Mouse (Mus musculus): Measurements from ENCODE around the gene Trappc6a. TPM values are rescaled to one million over a fixed set of nuclear protein-coding genes. Genes with fewer than 3 reads are reported as not detected.
"Not testable (repeated sequence)": the region's sequence is repeated elsewhere in the genome, so short reads cannot be mapped to it uniquely, and the experiment has no call there.

Trappc6a gene
- polyA plus RNA-seq, 1 experiment from 2014 or later: 71.4 TPM

DNA sequence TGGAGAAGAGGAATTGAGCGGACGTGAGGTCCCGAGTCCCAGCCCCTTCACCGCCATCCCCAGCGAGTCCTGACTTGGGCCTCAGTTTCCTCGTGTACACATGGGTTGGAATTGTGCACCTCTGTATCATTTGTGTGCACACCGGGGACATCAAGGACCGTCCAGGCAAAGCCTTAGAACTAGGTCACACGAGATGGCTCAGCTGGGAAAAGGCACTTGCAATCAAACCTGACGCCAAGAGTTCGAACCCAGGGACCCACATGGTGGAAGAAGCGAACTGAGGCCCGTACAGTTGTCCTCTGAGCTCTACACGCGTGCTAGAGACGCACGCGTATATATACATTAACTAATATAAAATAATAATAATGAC, 598 bp upstream of the Trappc6a start:
- peak overlapping the region; percentile 83; the same call in 1 of the 2 replicates for H3K27ac ChIP-seq (replicated peaks)
- peak overlapping the region; percentile 79 for H3K4me3 ChIP-seq
- peak overlapping the region; percentile 88 for H3K4me2 ChIP-seq
- WGBS: 5% methylated on average over 18 of the region's 18 CpGs
- H3K4me1 ChIP-seq: peaks cover 26% of the 10 kb centered on the region
- H3K9ac ChIP-seq: peak overlapping the region; percentile 90
- H3K9me3 ChIP-seq: no peaks in the 10 kb centered on the region
- ATAC-seq (ENCODE audit: extremely low read depth, insufficient number of reproducible peaks, low FRiP score, low TSS enrichment): no peak
- H3K36me3 ChIP-seq: no peaks in the 10 kb centered on the region
- no peaks in the 10 kb centered on the region for H3K27me3 ChIP-seq (replicated peaks)

DNA sequence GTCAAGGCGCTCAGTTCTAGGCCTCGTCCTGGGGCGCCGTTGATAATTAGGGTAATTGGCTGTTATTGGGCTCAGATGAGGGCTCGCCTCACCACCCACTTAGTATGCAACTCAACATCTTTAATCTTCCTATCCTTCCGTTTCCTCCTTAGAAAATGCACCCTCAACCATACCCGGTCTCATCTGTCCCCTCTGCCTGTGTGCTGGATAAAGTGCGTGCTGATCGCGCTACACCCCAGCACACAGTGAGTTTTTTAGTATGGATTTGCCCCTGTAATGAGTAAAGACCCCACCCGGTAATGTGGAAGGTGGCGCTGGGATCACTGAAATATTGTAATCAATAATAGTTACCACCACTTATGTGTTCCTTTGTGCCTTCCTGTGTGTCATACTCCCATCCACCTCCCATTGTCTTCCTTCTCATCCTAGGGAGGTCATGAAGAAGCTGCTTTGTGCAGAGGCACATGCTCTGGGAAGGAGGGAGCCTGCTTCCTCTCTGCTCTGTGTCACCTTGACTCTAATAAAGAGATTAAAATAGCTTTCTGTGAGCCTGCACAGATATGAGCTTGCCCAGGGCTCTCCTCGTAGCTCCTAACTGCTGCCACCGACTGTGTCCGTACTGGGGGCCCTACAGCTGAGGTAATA, 851 bp downstream of the Trappc6a start:
- H3K9me3 ChIP-seq: no peaks in the 10 kb centered on the region
- peak overlapping the region; percentile 83 for H3K27ac ChIP-seq (replicated peaks)
- ATAC-seq (ENCODE audit: extremely low read depth, insufficient number of reproducible peaks, low FRiP score, low TSS enrichment): no peak
- peaks cover 26% of the 10 kb centered on the region for H3K4me1 ChIP-seq
- peak overlapping the region; percentile 88 for H3K4me2 ChIP-seq
- H3K36me3 ChIP-seq: no peaks in the 10 kb centered on the region
- peak overlapping the region; percentile 79 for H3K4me3 ChIP-seq
- no peaks in the 10 kb centered on the region for H3K27me3 ChIP-seq (replicated peaks)
- 3% methylated on average over 15 of the region's 15 CpGs for WGBS
- H3K9ac ChIP-seq: peak overlapping the region; percentile 90

DNA sequence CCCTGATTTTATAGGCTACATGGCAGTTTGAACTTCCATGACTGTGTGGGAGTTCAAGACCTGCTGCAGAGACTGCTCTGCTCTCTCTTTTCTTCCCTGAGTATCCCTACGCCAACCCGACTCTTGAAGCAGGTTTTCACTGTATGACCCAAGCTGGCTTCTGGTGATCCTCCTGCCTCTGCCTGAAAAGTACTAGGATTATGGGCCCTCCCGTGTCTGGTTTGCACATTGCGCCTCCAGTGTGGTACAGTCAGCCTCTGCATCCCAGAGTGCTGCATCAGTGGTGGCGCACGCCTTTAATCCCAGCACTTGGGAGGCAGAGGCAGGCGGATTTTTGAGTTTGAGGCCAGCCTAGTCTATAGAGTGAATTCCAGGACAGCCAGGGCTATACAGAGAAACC, 1.6 kb downstream of the Trappc6a start:
- ATAC-seq (ENCODE audit: extremely low read depth, insufficient number of reproducible peaks, low FRiP score, low TSS enrichment): no peak
- peak overlapping the region; percentile 83 for H3K27ac ChIP-seq (replicated peaks)
- H3K9ac ChIP-seq: peak overlapping the region; percentile 90; the same call in 1 of the 2 replicates
- H3K4me2 ChIP-seq: peak overlapping the region; percentile 88
- 90% methylated on average over 7 of the region's 7 CpGs for WGBS
- no peaks in the 10 kb centered on the region for H3K9me3 ChIP-seq
- H3K36me3 ChIP-seq: no peaks in the 10 kb centered on the region
- peaks cover 26% of the 10 kb centered on the region for H3K4me1 ChIP-seq
- peak overlapping the region; percentile 79 for H3K4me3 ChIP-seq
- H3K27me3 ChIP-seq (replicated peaks): no peaks in the 10 kb centered on the region

DNA sequence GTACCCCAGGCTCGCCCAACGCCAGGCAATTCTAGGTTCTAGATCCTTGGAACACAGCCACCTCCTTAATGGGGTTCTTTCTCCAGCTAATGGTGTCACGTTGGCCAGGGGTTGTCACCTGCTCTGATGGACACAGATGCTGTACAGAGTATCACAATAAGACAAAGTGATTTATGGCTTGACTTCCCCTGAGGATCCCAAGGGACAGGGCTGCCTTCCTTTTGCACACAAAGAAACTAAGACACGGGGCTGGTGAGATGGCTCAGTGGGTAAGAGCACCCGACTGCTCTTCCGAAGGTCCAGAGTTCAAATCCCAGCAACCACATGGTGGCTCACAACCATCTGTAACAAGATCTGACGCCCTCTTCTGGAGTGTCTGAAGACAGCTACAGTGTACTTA, 3.7 kb downstream of the Trappc6a start:
- peaks cover 15% of the 10 kb centered on the region for H3K27me3 ChIP-seq (replicated peaks)
- ATAC-seq (ENCODE audit: extremely low read depth, insufficient number of reproducible peaks, low FRiP score, low TSS enrichment); H3K36me3 ChIP-seq; H3K4me3 ChIP-seq; H3K4me2 ChIP-seq; H3K9ac ChIP-seq; H3K27ac ChIP-seq (replicated peaks); H3K9me3 ChIP-seq: not testable (repeated sequence)
- H3K4me1 ChIP-seq: peaks cover 19% of the 10 kb centered on the region
- WGBS: 74% methylated on average over 7 of the region's 7 CpGs

DNA sequence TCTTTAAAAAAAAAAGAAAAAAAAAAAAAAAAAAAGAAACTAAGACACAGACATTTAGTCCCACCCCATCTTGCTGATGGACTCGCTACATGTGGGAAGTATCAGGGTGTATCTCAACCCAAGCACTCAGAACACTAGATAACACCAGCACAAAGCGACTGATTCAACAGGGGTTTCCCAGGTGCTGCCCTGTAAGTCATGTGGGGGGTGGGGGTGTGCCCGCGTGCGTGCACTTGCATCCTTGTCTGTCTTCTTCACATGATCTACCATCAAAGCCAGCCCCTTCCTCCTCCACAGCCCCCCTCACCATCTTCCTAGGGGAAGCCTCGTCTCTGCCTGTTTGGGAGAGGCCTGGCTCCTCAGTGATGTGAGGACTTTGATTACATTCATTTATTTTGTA, 4.2 kb downstream of the Trappc6a start:
- 64% methylated on average over 6 of the region's 6 CpGs for WGBS
- Histone ChIP-seq H3K9me3 (no peaks in the 10 kb centered on the region), H3K4me2 (no peak overlapping the region), H3K4me1 (peaks cover 15% of the 10 kb centered on the region), H3K4me3 (no peak overlapping the region), H3K27me3 (replicated peaks) (peaks cover 19% of the 10 kb centered on the region), H3K9ac (no peak overlapping the region), H3K27ac (replicated peaks) (no peak overlapping the region), H3K36me3 (no peaks in the 10 kb centered on the region)
- no peak for ATAC-seq (ENCODE audit: extremely low read depth, insufficient number of reproducible peaks, low FRiP score, low TSS enrichment)

DNA sequence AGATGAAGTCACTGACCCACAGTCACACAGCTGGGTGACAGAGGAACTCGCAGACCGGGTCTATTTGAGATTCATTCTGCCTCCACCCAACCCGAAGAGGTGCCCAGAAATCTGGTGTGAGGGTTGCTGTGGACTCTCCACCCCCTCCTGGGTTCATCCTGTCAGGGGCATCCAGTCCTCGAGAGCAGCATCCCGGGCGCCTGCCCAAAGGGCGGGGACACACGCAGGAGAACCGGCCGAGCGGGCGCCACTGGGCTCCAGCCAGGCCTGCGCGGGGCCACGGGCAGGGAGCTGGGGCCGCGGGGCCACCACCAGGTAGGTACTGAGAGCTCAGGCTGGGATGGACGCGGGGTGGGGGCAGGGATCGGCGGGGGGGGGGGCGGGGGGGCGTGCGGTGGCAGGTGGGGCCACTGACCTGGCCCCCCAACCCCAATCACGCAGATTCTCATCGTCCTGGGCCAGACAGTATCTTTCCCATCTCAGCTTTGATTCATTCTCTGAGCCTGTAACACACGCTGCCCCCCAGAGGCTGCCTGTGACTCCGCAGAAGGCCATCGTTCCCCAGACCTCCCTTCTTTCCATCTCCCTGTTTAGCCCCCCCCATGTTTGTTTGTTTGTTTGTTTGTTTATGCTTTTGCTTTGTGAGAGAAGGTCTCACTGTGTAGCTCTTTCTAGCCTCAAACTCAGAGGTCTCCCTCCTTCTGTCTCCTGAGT, 9.6 kb downstream of the Trappc6a start, which contains the start of gene Nkpd1:
Gene Nkpd1, plus strand, starts transcription at position 187 of the 714 bp plus-strand sequence.
- no peaks in the 10 kb centered on the region for H3K36me3 ChIP-seq
- H3K4me3 ChIP-seq: peak within 1 kb of the TSS; percentile 14; the same call in 1 of the 2 replicates
- H3K9ac ChIP-seq: peak within 1 kb of the TSS; percentile 61
- peaks cover 74% of the 10 kb centered on the region for H3K27me3 ChIP-seq (replicated peaks)
- peak within 1 kb of the TSS; percentile 58 for H3K4me2 ChIP-seq
- no peak for ATAC-seq (ENCODE audit: extremely low read depth, insufficient number of reproducible peaks, low FRiP score, low TSS enrichment)
- no peak within 1 kb of the TSS for H3K27ac ChIP-seq (replicated peaks)
- WGBS: 3% methylated on average over 27 of the region's 29 CpGs
- no peaks in the 10 kb centered on the region for H3K9me3 ChIP-seq
- peaks cover 18% of the 10 kb centered on the region for H3K4me1 ChIP-seq

DNA sequence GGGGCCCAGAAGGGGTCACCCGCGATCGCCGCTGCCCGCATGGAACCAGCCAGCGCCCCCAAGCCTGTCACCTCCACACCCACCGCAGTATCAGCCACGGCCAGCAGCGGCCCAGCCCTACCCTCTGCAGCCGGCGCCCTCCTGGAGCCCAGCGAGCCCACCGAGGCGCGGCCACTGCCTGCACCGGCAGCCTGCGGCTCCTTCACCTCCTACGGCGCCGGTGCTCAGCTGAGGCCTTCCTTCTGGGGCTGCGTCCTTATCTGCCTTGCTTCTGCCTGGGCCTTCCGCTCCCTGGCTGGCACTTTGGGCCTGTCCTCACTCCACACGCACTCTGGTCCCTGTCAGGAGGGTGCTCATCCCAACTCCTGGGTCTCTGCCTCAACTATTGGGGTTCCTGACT, 11.8 kb downstream of the Trappc6a start:
- Histone ChIP-seq H3K9me3 (no peaks in the 10 kb centered on the region), H3K27me3 (replicated peaks) (peaks cover 96% of the 10 kb centered on the region), H3K27ac (replicated peaks) (no peak overlapping the region), H3K4me2 (peak overlapping the region; percentile 75), H3K9ac (peak overlapping the region; percentile 74), H3K36me3 (no peaks in the 10 kb centered on the region), H3K4me1 (peaks cover 38% of the 10 kb centered on the region), H3K4me3 (peak overlapping the region; percentile 46)
- 5% methylated on average over 23 of the region's 23 CpGs for whole genome bisulfite sequencing
- ATAC-seq (ENCODE audit: extremely low read depth, insufficient number of reproducible peaks, low FRiP score, low TSS enrichment): no peak

DNA sequence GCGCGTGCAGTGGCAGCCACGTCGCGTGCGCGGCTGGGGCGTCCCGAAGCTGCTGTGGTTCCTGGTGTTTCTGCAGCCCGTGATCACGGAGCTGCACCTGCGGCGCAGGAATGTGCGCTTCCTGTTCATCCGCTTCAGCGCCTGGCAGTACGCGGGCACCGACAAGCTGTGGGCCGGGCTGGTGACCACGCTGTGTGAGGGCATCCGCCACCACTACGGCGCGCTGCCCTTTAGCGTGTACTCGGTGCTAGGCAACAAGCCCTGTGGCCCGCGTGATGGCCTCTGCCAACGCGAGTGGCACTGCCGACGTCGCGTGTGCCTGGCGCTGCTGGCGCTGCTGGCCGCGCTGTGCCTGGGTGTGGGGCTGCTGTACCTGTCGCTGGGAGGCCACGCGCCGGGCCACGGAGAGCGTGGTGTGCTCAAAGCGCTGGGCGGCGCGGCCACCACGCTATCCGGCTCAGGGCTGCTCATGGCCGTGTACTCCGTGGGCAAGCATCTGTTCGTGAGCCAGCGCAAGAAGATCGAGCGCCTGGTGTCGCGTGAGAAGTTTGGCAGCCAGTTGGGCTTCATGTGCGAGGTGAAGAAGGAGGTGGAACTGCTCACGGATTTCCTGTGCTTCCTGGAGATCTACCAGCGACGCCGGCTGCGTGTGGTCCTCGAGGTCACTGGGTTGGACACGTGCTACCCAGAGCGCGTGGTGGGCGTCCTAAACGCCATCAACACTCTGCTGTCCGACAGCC, 15.0 kb downstream of the Trappc6a start:
- Histone ChIP-seq H3K4me1 (peaks cover 31% of the 10 kb centered on the region), H3K27ac (replicated peaks) (no peak overlapping the region), H3K27me3 (replicated peaks) (peaks cover 82% of the 10 kb centered on the region), H3K36me3 (no peaks in the 10 kb centered on the region), H3K4me2 (peak overlapping the region; percentile 87), H3K9me3 (no peaks in the 10 kb centered on the region), H3K9ac (peak overlapping the region; percentile 74), H3K4me3 (peak overlapping the region; percentile 54)
- ATAC-seq (ENCODE audit: extremely low read depth, insufficient number of reproducible peaks, low FRiP score, low TSS enrichment): no peak
- 12% methylated on average over 72 of the region's 72 CpGs for WGBS

DNA sequence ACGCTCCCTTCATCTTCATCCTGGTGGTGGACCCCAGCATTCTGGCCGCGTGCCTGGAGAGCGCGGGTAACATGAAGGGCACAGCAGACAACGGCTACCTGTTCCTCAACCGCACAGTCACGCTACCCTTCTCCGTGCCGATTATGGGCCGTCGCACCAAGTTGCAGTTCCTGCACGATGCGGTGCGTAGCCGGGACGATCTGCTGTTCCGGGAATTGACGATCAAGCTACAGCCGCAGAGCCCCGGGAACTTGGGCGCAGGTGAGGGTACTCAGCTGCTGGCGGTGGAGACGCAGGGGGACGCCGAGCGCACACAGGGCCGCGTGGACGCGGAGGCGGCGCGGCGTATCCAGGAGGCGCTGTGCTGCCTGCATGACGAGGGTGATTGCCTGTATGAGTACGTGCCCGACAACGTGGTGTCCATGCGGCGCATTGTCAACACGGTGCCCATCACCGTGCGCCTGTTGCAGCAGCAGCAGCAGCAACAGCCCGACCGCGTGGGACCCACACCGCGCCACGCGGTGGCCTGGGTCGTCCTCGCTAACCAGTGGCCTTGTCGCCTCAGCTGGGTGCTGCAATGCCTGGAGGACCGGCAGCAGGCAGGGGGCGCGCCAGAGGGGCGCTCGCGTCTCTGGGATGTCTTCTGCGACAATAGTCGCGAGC, 15.7 kb downstream of the Trappc6a start:
- peaks cover 31% of the 10 kb centered on the region for H3K4me1 ChIP-seq
- peak overlapping the region; percentile 87 for H3K4me2 ChIP-seq
- WGBS: 2% methylated on average over 64 of the region's 64 CpGs
- H3K4me3 ChIP-seq: peak overlapping the region; percentile 54
- peaks cover 7% of the 10 kb centered on the region for H3K36me3 ChIP-seq
- no peak overlapping the region for H3K27ac ChIP-seq (replicated peaks)
- peaks cover 75% of the 10 kb centered on the region for H3K27me3 ChIP-seq (replicated peaks)
- H3K9ac ChIP-seq: peak overlapping the region; percentile 74
- H3K9me3 ChIP-seq: no peaks in the 10 kb centered on the region
- no peak for ATAC-seq (ENCODE audit: extremely low read depth, insufficient number of reproducible peaks, low FRiP score, low TSS enrichment)

DNA sequence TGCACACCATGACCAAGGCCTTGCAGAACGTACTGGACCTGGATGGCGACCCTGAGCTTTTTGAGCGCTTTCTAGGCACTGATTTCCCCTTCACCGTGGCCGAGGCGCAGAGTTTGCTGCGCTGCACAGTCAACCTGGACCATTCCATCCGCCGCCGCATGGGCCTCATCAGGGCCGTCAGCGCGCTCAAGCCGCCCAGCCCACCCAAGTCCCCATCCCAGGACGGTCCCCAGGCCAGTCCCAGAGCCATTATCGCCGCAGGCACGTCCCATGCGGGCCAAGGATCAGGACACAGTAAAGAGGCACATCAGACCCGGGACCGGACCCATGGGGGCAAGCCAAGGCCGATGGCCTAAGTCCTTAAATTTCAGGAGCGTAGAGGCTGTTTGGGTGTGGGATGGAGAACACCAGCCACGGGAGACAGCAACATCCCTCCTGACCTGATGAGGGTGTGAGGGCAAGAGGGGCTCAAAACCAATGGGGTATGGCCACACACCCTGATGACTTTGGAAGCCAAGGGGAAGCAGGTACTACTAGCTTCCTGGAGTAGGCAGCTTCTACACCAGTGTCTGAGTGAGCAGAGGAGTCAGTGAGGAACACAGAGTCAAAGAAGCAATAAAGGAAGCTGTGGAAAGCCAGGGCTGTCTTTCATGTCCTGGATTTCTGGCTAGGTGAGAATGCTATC, 16.4 kb downstream of the Trappc6a start:
- H3K9ac ChIP-seq: peak overlapping the region; percentile 74
- H3K4me2 ChIP-seq: peak overlapping the region; percentile 87
- H3K4me3 ChIP-seq: peak overlapping the region; percentile 54
- H3K27me3 ChIP-seq (replicated peaks): peaks cover 68% of the 10 kb centered on the region
- 11% methylated on average over 24 of the region's 24 CpGs for WGBS
- H3K9me3 ChIP-seq: no peaks in the 10 kb centered on the region
- ATAC-seq (ENCODE audit: extremely low read depth, insufficient number of reproducible peaks, low FRiP score, low TSS enrichment): no peak
- no peak overlapping the region for H3K27ac ChIP-seq (replicated peaks)
- peaks cover 30% of the 10 kb centered on the region for H3K4me1 ChIP-seq
- H3K36me3 ChIP-seq: peaks cover 14% of the 10 kb centered on the region
